8 mouse cellular contexts compared by ENCODE assay signal in genomic region chr14:25524884-25525283, GRCm38 (mm10).
DNase-seq lines count a peak whose midpoint lies in the region; ATAC-seq and TF ChIP-seq lines count a peak whose summit lies in the region.

No protein-coding gene starts in this region.

- no peaks in the 10 kb centered on the region for H3K9me3 ChIP-seq in kidney, embryonic 16.5 days (ENCODE audit: low read length)
- no peaks in the 10 kb centered on the region for H3K9me3 ChIP-seq in stomach, embryonic 16.5 days (replicated peaks; ENCODE audit: control insufficient read depth, low read length)

- H3K36me3 ChIP-seq in kidney, embryonic 16.5 days (ENCODE audit: insufficient read depth, low read length) = peaks cover 4% of the 10 kb centered on the region; the same call in 1 of the 2 replicates
- peaks cover 4% of the 10 kb centered on the region; the same call in 1 of the 2 replicates for H3K36me3 ChIP-seq in stomach, embryonic 16.5 days (ENCODE audit: control insufficient read depth, insufficient read depth, low read length)

- peak; percentile 49 for DNase-seq in gastrocnemius, adult 2 months
- DNase-seq in gastrocnemius, postnatal 4 days (ENCODE audit: low spot score in 2 of 2) = no peak
- peak; percentile 24 for DNase-seq in retina, postnatal 1 day
- DNase-seq in retina, embryonic 14.5 days (ENCODE audit: low spot score) = no peak
- DNase-seq in cerebellum, adult 11 months = no peak
- DNase-seq in thymus, adult 18-20 months = no peak

- H3K27ac ChIP-seq in gastrocnemius, adult 2 months = peak overlapping the region; percentile 81
- H3K27ac ChIP-seq in kidney, embryonic 16.5 days (ENCODE audit: low read length) = peak overlapping the region; percentile 87
- H3K27ac ChIP-seq in stomach, embryonic 16.5 days (ENCODE audit: low read length) = no peak overlapping the region

- H3K9ac ChIP-seq in kidney, embryonic 16.5 days (replicated peaks; ENCODE audit: low read length) = no peak overlapping the region
- peak overlapping the region; percentile 31; the same call in 1 of the 2 replicates for H3K9ac ChIP-seq in stomach, embryonic 16.5 days (ENCODE audit: low read length)

- H3K27me3 ChIP-seq in kidney, embryonic 16.5 days (ENCODE audit: insufficient read depth, low read length) = no peaks in the 10 kb centered on the region
- no peaks in the 10 kb centered on the region for H3K27me3 ChIP-seq in stomach, embryonic 16.5 days (ENCODE audit: control insufficient read depth, insufficient read depth, low read length)

- 73% methylated on average over 4 of the region's 4 CpGs for WGBS in kidney, embryonic 16.5 days
- WGBS in stomach, embryonic 16.5 days = 70% methylated on average over 4 of the region's 4 CpGs

- peaks cover 66% of the 10 kb centered on the region for H3K4me1 ChIP-seq in kidney, embryonic 16.5 days (ENCODE audit: insufficient read depth, low read length)
- H3K4me1 ChIP-seq in stomach, embryonic 16.5 days (ENCODE audit: control insufficient read depth, insufficient read depth, low read length) = peaks cover 67% of the 10 kb centered on the region

- no peak for TF ChIP-seq CTCF in gastrocnemius, adult 2 months (IDR thresholded peaks at IDR 0.05)

- H3K4me3 ChIP-seq in gastrocnemius, adult 2 months = no peak overlapping the region
- H3K4me3 ChIP-seq in kidney, embryonic 16.5 days (ENCODE audit: low read length) = no peak overlapping the region
- no peak overlapping the region for H3K4me3 ChIP-seq in stomach, embryonic 16.5 days (replicated peaks; ENCODE audit: low read length)

- H3K4me2 ChIP-seq in kidney, embryonic 16.5 days (replicated peaks; ENCODE audit: low read depth, low read length) = no peak overlapping the region
- H3K4me2 ChIP-seq in stomach, embryonic 16.5 days (ENCODE audit: low read depth, low read length) = no peak overlapping the region

- intact Hi-C loops in gastrocnemius, adult 2 months (cut with DNase I) = loop anchor here (5.0 kb wide), 1 partner anchor 37 kb away; no protein-coding TSS in a partner anchor

- ATAC-seq in kidney, embryonic 16.5 days (ENCODE audit: low FRiP score, low TSS enrichment) = no peak
- ATAC-seq in stomach, embryonic 16.5 days (ENCODE audit: insufficient read depth, low FRiP score) = no peak

Comparison
In these comparisons a context has a peak if more than half of its experiments do, and no peak if none do; other contexts are left out.
1. DNase-seq: peak in gastrocnemius, adult 2 months (single experiment) and retina, postnatal 1 day (single experiment); none in gastrocnemius, postnatal 4 days (0 of 2), retina, embryonic 14.5 days (single experiment), cerebellum, adult 11 months (single experiment) and thymus, adult 18-20 months (0 of 2).